Comparison of ENCODE assay signal across 8 mouse cellular contexts in the genomic region with DNA sequence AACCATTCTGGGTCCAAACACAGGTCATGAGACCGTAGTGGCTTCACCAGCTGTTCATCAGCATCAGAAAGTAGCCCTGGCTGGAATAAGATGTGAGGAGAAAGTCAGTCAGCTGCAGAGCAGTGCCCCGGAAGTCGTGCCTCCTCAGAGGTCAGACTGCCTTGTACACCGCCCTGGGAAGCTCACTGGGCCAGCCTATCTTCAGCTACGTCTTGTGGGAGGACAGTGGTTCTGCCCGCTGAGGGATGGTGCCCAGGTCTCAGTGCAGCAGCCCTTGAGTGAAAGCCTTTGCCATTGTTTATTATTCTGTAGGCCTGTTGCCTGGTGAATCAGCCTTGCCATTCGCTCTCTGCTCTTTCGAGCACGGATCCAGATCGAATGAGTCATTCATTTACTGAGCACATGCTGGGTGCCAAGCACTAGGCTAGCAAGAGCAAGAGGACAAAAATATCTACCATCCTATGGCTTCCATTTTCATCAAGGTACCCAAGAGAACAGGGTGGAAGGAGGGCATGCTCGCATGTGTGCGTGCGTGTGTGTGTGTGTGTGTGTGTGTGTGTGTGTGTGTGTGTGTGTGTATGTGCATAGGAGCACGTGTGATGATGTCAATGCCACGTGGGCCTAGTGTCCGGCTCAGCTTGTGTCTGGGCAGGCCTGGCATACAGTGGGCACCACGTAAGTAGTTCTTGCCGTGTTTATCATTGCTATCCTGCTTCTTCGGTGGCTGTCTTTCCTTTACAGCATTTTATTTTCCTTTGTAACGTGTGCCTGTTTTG.
DNase-seq lines count a peak whose midpoint lies in the region.

No protein-coding gene starts in this region.

- DNase-seq in cerebellum, adult 11 months, result peak; percentile 18
- DNase-seq in cerebellum, postnatal 4 days (ENCODE audit: low spot score in 2 of 2), result no peak
- peak; percentile 64 for DNase-seq in ovary, adult 18-20 months (ENCODE audit: low spot score)
- no peak for DNase-seq in ovary, postnatal 14 days (ENCODE audit: low spot score)
- DNase-seq in cerebellum, postnatal 25 days, result peak; percentile 49 to 62
- DNase-seq in left cerebral cortex, postnatal 36 days (ENCODE audit: low spot score in 2 of 2), result peak; percentile 33 to 42
- no peak for DNase-seq in thymus, postnatal 36 days
- no peak for DNase-seq in c-Kit-positive CD71-positive TER-119-positive erythroid progenitor cells, embryonic 14.5 days (ENCODE audit: low spot score)

- intact Hi-C loops in left cerebral cortex, postnatal 36 days (cut with DNase I), result no loop called here

Comparison
In these comparisons a context has a peak if more than half of its experiments do, and no peak if none do; other contexts are left out.
1. DNase-seq: peak in cerebellum, adult 11 months (single experiment), ovary, adult 18-20 months (single experiment), cerebellum, postnatal 25 days (2 of 2) and left cerebral cortex, postnatal 36 days (2 of 2); none in cerebellum, postnatal 4 days (0 of 2), ovary, postnatal 14 days (single experiment), thymus, postnatal 36 days (0 of 2) and c-Kit-positive CD71-positive TER-119-positive erythroid progenitor cells, embryonic 14.5 days (single experiment).